Mouse (Mus musculus): ENCODE measurements around the gene Cfap97d2. TPM values are rescaled to one million over a fixed set of nuclear protein-coding genes. Genes with fewer than 3 reads are reported as not detected.
A peak's percentile ranks its signal among the peaks of the same experiment; 100 is the strongest.
"Not testable (repeated sequence)": the region's sequence is repeated elsewhere in the genome, so short reads cannot be mapped to it uniquely, and the experiment has no call there.

Gene Cfap97d2
- polyA plus RNA-seq, 1 experiment from 2014 or later, result not detected

- no peak overlapping the region for H3K4me2 ChIP-seq
- no peak overlapping the region for H3K4me3 ChIP-seq
- peaks cover 8% of the 10 kb centered on the region; the same call in 1 of the 2 replicates for H3K4me1 ChIP-seq
- H3K9me3 ChIP-seq, result no peaks in the 10 kb centered on the region
- WGBS, result 85% methylated on average over 5 of the region's 5 CpGs
- no peak overlapping the region for H3K9ac ChIP-seq
- no peaks in the 10 kb centered on the region for H3K27me3 ChIP-seq
- no peak overlapping the region for H3K27ac ChIP-seq
- ATAC-seq (ENCODE audit: insufficient number of reproducible peaks, low FRiP score, low TSS enrichment, low read depth), result no peak
- H3K36me3 ChIP-seq, result no peaks in the 10 kb centered on the region
Observed at GRCm38 (mm10) chr8:13706918-13707317, 1.2 kb downstream of the Cfap97d2 start.

GRCm38 (mm10) chr8:13708514-13708913, 2.8 kb downstream of the Cfap97d2 start:
- no peak overlapping the region for H3K4me3 ChIP-seq
- H3K9me3 ChIP-seq, result no peaks in the 10 kb centered on the region
- no peaks in the 10 kb centered on the region for H3K27me3 ChIP-seq
- WGBS, result 82% methylated on average over 5 of the region's 5 CpGs
- no peak overlapping the region for H3K4me2 ChIP-seq
- peaks cover 6% of the 10 kb centered on the region; the same call in 1 of the 2 replicates for H3K4me1 ChIP-seq
- ATAC-seq (ENCODE audit: insufficient number of reproducible peaks, low FRiP score, low TSS enrichment, low read depth), result no peak
- no peak overlapping the region for H3K27ac ChIP-seq
- no peaks in the 10 kb centered on the region for H3K36me3 ChIP-seq
- no peak overlapping the region for H3K9ac ChIP-seq

GRCm38 (mm10) chr8:13718980-13719379, 13.3 kb downstream of the Cfap97d2 start:
- Histone ChIP-seq H3K4me1 (no peaks in the 10 kb centered on the region), H3K4me3 (no peak overlapping the region), H3K36me3 (no peaks in the 10 kb centered on the region), H3K27me3 (no peaks in the 10 kb centered on the region), H3K9ac (no peak overlapping the region), H3K4me2 (no peak overlapping the region), H3K9me3 (no peaks in the 10 kb centered on the region), H3K27ac (no peak overlapping the region)
- 91% methylated on average over 8 of the region's 8 CpGs for whole genome bisulfite sequencing
- ATAC-seq (ENCODE audit: insufficient number of reproducible peaks, low FRiP score, low TSS enrichment, low read depth), result no peak

- 0 out of 2 replicates have a peak, but pooled peaks cover 6% of the 10 kb centered on the region for H3K4me1 ChIP-seq
- no peak overlapping the region for H3K27ac ChIP-seq
- no peaks in the 10 kb centered on the region for H3K27me3 ChIP-seq
- H3K4me3 ChIP-seq, result no peak overlapping the region
- H3K9ac ChIP-seq, result no peak overlapping the region
- H3K4me2 ChIP-seq, result no peak overlapping the region
- no peak for ATAC-seq (ENCODE audit: insufficient number of reproducible peaks, low FRiP score, low TSS enrichment, low read depth)
- no peaks in the 10 kb centered on the region for H3K36me3 ChIP-seq
- no peaks in the 10 kb centered on the region for H3K9me3 ChIP-seq
Observed at GRCm38 (mm10) chr8:13725722-13726121, 20.0 kb downstream of the Cfap97d2 start.

DNA sequence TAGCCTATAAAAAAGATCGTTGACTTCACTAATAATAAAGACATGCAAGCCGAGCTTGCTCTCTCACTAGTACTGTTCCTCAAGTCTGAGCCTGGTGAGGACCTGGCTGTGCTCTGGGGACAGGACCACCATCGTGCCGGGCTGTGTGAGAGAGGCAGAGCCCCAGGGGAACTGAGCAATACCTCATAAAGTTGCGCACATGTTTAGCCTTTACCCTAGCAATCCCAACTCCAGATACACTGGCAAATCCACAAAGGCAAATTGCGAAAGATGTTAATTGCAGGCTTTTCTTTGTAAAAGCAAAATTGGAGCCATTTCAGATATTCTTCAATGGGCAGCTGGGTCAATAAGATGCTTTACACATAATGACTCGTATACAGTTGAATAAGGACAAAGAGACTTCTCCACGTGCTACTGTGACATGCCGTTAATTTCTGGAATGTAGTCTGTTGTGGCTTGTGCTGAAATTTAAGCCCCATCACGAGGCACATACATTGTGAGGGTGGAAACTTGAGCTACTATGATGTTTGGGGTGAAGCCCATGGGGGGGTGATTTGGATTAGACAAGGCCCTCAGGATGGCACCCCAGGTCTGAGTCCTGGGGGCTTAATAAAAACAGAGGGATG, 21.9 kb downstream of the Cfap97d2 start:
- H3K9ac ChIP-seq, result no peak overlapping the region
- 0 out of 2 replicates have a peak, but pooled peaks cover 6% of the 10 kb centered on the region for H3K4me1 ChIP-seq
- no peak overlapping the region for H3K4me3 ChIP-seq
- H3K4me2 ChIP-seq, result no peak overlapping the region
- no peaks in the 10 kb centered on the region for H3K27me3 ChIP-seq
- ATAC-seq (ENCODE audit: insufficient number of reproducible peaks, low FRiP score, low TSS enrichment, low read depth), result no peak
- H3K27ac ChIP-seq, result no peak overlapping the region
- WGBS, result 17% methylated on average over 10 of the region's 10 CpGs
- no peaks in the 10 kb centered on the region for H3K9me3 ChIP-seq
- H3K36me3 ChIP-seq, result no peaks in the 10 kb centered on the region

DNA sequence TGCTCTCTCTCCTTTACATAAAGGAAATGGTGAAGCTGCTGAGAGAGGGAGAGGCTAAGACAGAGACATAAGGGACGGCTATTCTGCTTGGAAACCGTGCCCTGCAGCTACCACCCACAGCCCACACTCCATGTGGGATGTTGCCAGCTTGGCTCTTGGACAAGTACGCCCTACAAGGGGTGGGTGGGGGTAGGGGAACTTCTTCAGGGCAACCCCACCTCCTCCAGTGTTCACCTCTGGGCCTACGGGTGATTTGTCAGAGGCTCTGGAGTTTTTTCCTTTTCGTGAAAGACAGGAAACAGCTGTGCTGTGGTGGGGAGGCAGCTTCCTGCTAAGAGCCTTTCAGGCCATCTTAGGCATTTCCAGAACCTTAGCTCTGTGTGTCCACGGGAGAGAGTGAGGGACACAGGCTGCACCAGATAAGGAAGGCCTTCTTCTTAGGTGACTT, 34.7 kb downstream of the Cfap97d2 start:
- 18% methylated on average over 6 of the region's 6 CpGs for whole genome bisulfite sequencing
- Histone ChIP-seq H3K9me3 (no peaks in the 10 kb centered on the region), H3K4me3 (no peak overlapping the region), H3K9ac (no peak overlapping the region), H3K4me2 (no peak overlapping the region), H3K4me1 (peaks cover 5% of the 10 kb centered on the region), H3K27ac (peak overlapping the region; percentile 3; the same call in 1 of the 2 replicates), H3K27me3 (no peaks in the 10 kb centered on the region), H3K36me3 (no peaks in the 10 kb centered on the region)
- ATAC-seq (ENCODE audit: insufficient number of reproducible peaks, low FRiP score, low TSS enrichment, low read depth), result no peak

DNA sequence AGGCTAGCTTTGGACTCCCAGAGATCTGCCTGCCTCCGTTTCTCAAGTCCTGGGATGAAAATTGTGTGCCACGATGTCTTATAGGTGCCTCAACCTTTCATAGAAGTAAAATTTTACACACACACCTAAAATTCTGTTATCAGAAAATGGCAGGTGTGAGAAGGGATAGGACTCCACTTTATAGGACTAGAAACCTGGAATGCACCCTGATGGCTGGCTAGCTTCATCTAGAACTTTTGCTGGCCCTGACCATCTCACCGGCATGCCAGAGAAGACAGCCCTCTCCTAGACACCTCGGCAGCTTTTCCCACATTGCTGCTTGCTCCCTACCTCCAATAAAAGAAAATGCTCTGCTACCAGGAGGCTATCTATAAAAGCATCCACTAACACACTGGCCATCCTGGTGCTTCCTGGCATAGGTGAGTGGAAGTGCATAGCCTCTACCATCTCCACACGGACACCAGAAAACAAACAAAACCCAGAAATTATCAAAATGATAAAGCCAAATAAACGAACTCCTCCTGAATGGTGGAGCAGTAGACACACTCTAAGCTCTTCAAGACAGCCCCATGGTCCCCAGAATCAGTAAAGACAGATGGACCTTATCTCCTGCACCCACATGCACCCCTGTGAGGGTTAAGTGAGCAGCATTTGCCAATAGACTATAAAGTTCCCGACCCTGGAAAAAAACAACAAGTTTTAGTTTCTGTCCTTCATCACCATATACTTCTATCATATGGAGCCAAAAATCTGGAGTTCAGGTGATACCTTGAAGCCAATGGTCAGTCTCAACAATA, 35.3 kb downstream of the Cfap97d2 start:
- H3K27me3 ChIP-seq, result no peaks in the 10 kb centered on the region
- H3K9me3 ChIP-seq, result no peaks in the 10 kb centered on the region
- no peak overlapping the region for H3K27ac ChIP-seq
- H3K4me2 ChIP-seq, result no peak overlapping the region
- 79% methylated on average over 7 of the region's 7 CpGs for WGBS
- H3K9ac ChIP-seq, result no peak overlapping the region
- peaks cover 5% of the 10 kb centered on the region for H3K4me1 ChIP-seq
- ATAC-seq (ENCODE audit: insufficient number of reproducible peaks, low FRiP score, low TSS enrichment, low read depth), result no peak
- no peaks in the 10 kb centered on the region for H3K36me3 ChIP-seq
- no peak overlapping the region for H3K4me3 ChIP-seq

- not testable (repeated sequence) for H3K9ac ChIP-seq; H3K27ac ChIP-seq; H3K4me2 ChIP-seq; H3K36me3 ChIP-seq; H3K27me3 ChIP-seq; H3K4me3 ChIP-seq; H3K4me1 ChIP-seq; ATAC-seq (ENCODE audit: insufficient number of reproducible peaks, low FRiP score, low TSS enrichment, low read depth); H3K9me3 ChIP-seq
- 75% methylated on average over 6 of the region's 6 CpGs for WGBS
Observed at GRCm38 (mm10) chr8:13746212-13746611, 40.5 kb downstream of the Cfap97d2 start.

DNA sequence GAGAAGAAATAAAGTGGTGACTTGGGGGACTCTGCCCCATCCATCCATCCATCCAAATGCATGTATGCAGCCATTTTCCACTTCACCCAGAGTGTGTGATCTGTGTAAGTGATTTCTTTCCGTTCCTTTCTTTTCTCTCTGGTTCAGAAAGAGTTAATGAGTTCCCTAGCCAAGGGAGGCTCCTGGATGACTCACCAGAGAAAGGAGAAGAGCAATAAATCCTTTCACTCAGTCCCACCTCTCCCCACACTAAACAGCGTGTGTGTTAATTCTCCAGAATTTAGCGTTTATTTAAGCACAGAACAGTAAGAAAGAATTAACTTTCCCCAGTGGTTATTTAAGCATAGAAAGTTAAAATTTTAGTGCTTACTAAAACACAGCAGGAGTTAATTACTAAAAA, 41.9 kb downstream of the Cfap97d2 start:
- 0 out of 2 replicates have a peak, but pooled peaks cover 9% of the 10 kb centered on the region for H3K4me1 ChIP-seq

GRCm38 (mm10) chr8:13753680-13754079, 48.0 kb downstream of the Cfap97d2 start:
- no peaks in the 10 kb centered on the region for H3K9me3 ChIP-seq
- ATAC-seq (ENCODE audit: insufficient number of reproducible peaks, low FRiP score, low TSS enrichment, low read depth), result no peak
- H3K9ac ChIP-seq, result no peak overlapping the region
- H3K4me2 ChIP-seq, result no peak overlapping the region
- no peak overlapping the region for H3K27ac ChIP-seq
- no peaks in the 10 kb centered on the region for H3K27me3 ChIP-seq
- peaks cover 5% of the 10 kb centered on the region for H3K4me1 ChIP-seq
- H3K4me3 ChIP-seq, result no peak overlapping the region
- H3K36me3 ChIP-seq, result no peaks in the 10 kb centered on the region
- 25% methylated on average over 2 of the region's 2 CpGs for WGBS

More for the DNA sequence above, 41.9 kb downstream of the Cfap97d2 start:
- Histone ChIP-seq H3K27me3 (no peaks in the 10 kb centered on the region), H3K27ac (0 out of 2 replicates have a peak overlapping the region, but pooled peaks have one; percentile 47), H3K4me3 (no peak overlapping the region), H3K4me2 (no peak overlapping the region), H3K9ac (no peak overlapping the region), H3K9me3 (no peaks in the 10 kb centered on the region), H3K36me3 (no peaks in the 10 kb centered on the region)
- WGBS, result 4% methylated on average over 3 of the region's 3 CpGs
- ATAC-seq (ENCODE audit: insufficient number of reproducible peaks, low FRiP score, low TSS enrichment, low read depth), result no peak

- ATAC-seq (ENCODE audit: insufficient number of reproducible peaks, low FRiP score, low TSS enrichment, low read depth), result no peak
Observed at GRCm38 (mm10) chr8:13756480-13756879, 50.8 kb downstream of the Cfap97d2 start.

More at GRCm38 (mm10) chr8:13756480-13756879, 50.8 kb downstream of the Cfap97d2 start:
- Histone ChIP-seq H3K36me3 (peaks cover 9% of the 10 kb centered on the region; the same call in 1 of the 2 replicates), H3K9me3 (no peaks in the 10 kb centered on the region), H3K4me1 (peaks cover 17% of the 10 kb centered on the region), H3K27me3 (no peaks in the 10 kb centered on the region), H3K9ac (no peak overlapping the region), H3K4me3 (no peak overlapping the region), H3K4me2 (no peak overlapping the region), H3K27ac (no peak overlapping the region)
- 62% methylated on average over 7 of the region's 7 CpGs for WGBS

Data from limb, embryonic 15.5 days (tissue).